Mouse (Mus musculus): ENCODE results near the gene Ubqln4. TPM values are rescaled to one million over a fixed set of nuclear protein-coding genes. Genes with fewer than 3 reads are reported as not detected.

Ubqln4 gene
- polyA plus RNA-seq, 1 experiment from 2014 or later, result 44.6 TPM

GRCm38 (mm10) chr3:88513546-88514115 is 39.9 kb upstream of the Ubqln4 start:
- Histone ChIP-seq H3K27ac (peak overlapping the region; percentile 93), H3K4me1 (peaks cover 58% of the 10 kb centered on the region), H3K9me3 (no peaks in the 10 kb centered on the region), H3K4me3 (no peak overlapping the region), H3K27me3 (no peaks in the 10 kb centered on the region), H3K9ac (no peak overlapping the region), H3K36me3 (no peaks in the 10 kb centered on the region), H3K4me2 (peak overlapping the region; percentile 44)
- ATAC-seq (ENCODE audit: insufficient number of reproducible peaks, insufficient read depth, low FRiP score, low TSS enrichment, low read depth), result no peak
- 66% methylated on average over 7 of the region's 7 CpGs for WGBS

DNA sequence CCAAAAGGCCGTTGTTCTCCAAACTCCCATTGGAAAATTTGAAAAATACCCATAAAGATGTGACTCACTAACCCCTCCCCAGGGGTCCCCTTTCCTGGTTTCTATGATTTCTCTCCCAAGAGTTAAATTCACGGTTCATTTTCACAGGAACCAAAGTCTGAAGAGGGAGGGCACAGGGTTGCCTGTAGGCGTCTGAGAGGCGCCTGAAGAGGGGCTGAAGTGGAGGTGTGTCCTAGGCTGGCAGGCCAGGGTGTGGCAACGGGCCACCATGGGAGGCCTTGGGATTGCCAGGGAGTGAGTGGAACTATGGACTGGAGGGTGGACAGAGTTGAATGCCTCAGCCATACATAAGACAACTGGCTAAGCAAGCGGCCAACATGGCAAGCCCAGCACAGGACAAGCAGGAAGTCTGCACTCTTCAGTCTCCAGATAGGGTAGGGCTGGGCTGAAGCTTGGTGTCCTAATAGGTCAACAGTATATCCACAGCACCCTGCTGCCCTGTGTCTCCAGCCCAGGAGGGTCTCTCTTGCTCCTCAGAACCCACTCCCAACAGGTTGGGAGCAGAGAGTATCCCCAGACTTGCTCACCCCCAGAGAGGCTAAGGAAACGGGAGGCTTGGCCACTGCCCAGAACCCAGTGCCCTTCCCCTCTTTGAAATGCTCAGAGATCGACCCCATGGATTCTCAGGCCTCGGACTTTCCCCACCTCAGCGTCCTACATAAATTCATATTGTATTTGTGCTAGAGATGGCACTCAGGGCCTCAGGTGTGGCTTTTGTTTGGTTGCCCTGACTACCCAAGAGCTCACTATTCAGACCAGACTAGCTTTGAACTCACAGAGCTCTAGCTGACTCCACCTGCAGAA is 39.1 kb upstream of the Ubqln4 start:
- no peak overlapping the region for H3K4me3 ChIP-seq
- WGBS, result 72% methylated on average over 10 of the region's 10 CpGs
- no peaks in the 10 kb centered on the region for H3K9me3 ChIP-seq
- H3K4me1 ChIP-seq, result peaks cover 53% of the 10 kb centered on the region
- no peaks in the 10 kb centered on the region for H3K27me3 ChIP-seq
- no peaks in the 10 kb centered on the region for H3K36me3 ChIP-seq
- peak overlapping the region; percentile 93 for H3K27ac ChIP-seq
- no peak for ATAC-seq (ENCODE audit: insufficient number of reproducible peaks, insufficient read depth, low FRiP score, low TSS enrichment, low read depth)
- no peak overlapping the region for H3K9ac ChIP-seq
- H3K4me2 ChIP-seq, result peak overlapping the region; percentile 3; the same call in 1 of the 2 replicates

- H3K27me3 ChIP-seq, result no peaks in the 10 kb centered on the region
- H3K9ac ChIP-seq, result no peak overlapping the region
- no peak overlapping the region for H3K27ac ChIP-seq
- no peaks in the 10 kb centered on the region for H3K36me3 ChIP-seq
- no peak for ATAC-seq (ENCODE audit: insufficient number of reproducible peaks, insufficient read depth, low FRiP score, low TSS enrichment, low read depth)
- H3K4me3 ChIP-seq, result no peak overlapping the region
- no peaks in the 10 kb centered on the region for H3K9me3 ChIP-seq
- H3K4me2 ChIP-seq, result no peak overlapping the region
- H3K4me1 ChIP-seq, result peaks cover 48% of the 10 kb centered on the region
- WGBS, result 100% methylated on average over 2 of the region's 2 CpGs
Measured at GRCm38 (mm10) chr3:88515095-88515386, 38.5 kb upstream of the Ubqln4 start.

- H3K36me3 ChIP-seq, result no peaks in the 10 kb centered on the region
- H3K9ac ChIP-seq, result no peak overlapping the region
- 0 out of 2 replicates have a peak overlapping the region, but pooled peaks have one; percentile 3 for H3K27ac ChIP-seq
- no peak overlapping the region for H3K4me2 ChIP-seq
- no peak for ATAC-seq (ENCODE audit: insufficient number of reproducible peaks, insufficient read depth, low FRiP score, low TSS enrichment, low read depth)
- peaks cover 38% of the 10 kb centered on the region for H3K4me1 ChIP-seq
- H3K9me3 ChIP-seq, result no peaks in the 10 kb centered on the region
- H3K4me3 ChIP-seq, result no peak overlapping the region
- no peaks in the 10 kb centered on the region for H3K27me3 ChIP-seq
- 79% methylated on average over 2 of the region's 2 CpGs for WGBS
Measured at GRCm38 (mm10) chr3:88516407-88516806, 37.2 kb upstream of the Ubqln4 start.

DNA sequence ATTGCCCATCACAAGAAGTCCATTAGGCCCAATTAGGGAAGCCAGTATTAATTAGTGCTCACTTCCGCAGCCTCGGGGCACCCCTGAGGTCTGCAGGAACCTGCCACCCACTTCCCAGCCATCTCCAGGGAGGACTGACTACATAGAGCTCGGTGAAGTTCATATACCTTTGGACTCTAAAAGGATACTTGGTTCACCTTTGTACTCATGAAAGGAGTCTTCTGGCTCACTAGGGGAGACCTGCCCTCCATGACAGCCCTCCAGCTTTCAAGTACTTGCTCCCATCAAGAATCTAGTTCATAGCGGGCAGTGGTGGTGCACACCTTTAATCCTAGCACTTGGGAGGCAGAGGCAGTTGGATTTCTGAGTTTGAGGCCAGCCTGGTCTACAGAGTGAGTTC is 35.1 kb upstream of the Ubqln4 start:
- no peaks in the 10 kb centered on the region for H3K27me3 ChIP-seq
- WGBS, result 84% methylated on average over 4 of the region's 4 CpGs
- peaks cover 23% of the 10 kb centered on the region for H3K4me1 ChIP-seq
- H3K9ac ChIP-seq, result no peak overlapping the region
- H3K9me3 ChIP-seq, result no peaks in the 10 kb centered on the region
- H3K4me3 ChIP-seq, result no peak overlapping the region
- peaks cover 8% of the 10 kb centered on the region; the same call in 1 of the 2 replicates for H3K36me3 ChIP-seq
- no peak for ATAC-seq (ENCODE audit: insufficient number of reproducible peaks, insufficient read depth, low FRiP score, low TSS enrichment, low read depth)
- H3K27ac ChIP-seq, result no peak overlapping the region
- no peak overlapping the region for H3K4me2 ChIP-seq

DNA sequence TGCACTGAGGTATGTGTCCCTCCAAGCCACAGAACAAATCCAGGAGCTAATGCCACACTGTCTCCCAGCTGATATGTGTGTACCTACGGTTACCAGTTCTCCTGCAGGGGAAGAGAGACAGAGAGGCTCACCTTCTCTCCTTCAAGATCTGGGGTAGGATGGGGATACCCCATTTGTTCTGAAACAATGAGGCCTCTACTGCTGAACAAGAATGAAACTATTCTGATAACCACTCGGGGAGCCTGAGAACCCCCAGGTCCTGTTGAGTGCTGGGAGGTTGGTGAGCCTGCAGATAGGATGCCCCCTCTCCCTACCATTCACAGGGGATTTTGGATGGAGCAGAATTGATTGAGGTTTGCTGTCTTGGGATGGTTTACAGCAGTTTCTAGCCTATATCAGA is 33.5 kb upstream of the Ubqln4 start:
- no peaks in the 10 kb centered on the region for H3K9me3 ChIP-seq
- H3K4me3 ChIP-seq, result no peak overlapping the region
- ATAC-seq (ENCODE audit: insufficient number of reproducible peaks, insufficient read depth, low FRiP score, low TSS enrichment, low read depth), result no peak
- peaks cover 23% of the 10 kb centered on the region for H3K36me3 ChIP-seq
- no peak overlapping the region for H3K9ac ChIP-seq
- no peaks in the 10 kb centered on the region for H3K27me3 ChIP-seq
- no peak overlapping the region for H3K4me2 ChIP-seq
- no peak overlapping the region for H3K27ac ChIP-seq
- 74% methylated on average over 2 of the region's 2 CpGs for WGBS
- peaks cover 9% of the 10 kb centered on the region for H3K4me1 ChIP-seq

GRCm38 (mm10) chr3:88521156-88521555 is 32.4 kb upstream of the Ubqln4 start:
- 91% methylated on average over 6 of the region's 6 CpGs for WGBS
- Histone ChIP-seq H3K4me1 (peaks cover 18% of the 10 kb centered on the region), H3K27ac (no peak overlapping the region), H3K9me3 (no peaks in the 10 kb centered on the region), H3K4me2 (no peak overlapping the region), H3K4me3 (no peak overlapping the region), H3K36me3 (peaks cover 25% of the 10 kb centered on the region), H3K27me3 (no peaks in the 10 kb centered on the region), H3K9ac (no peak overlapping the region)
- no peak for ATAC-seq (ENCODE audit: insufficient number of reproducible peaks, insufficient read depth, low FRiP score, low TSS enrichment, low read depth)

GRCm38 (mm10) chr3:88521803-88522331 is 31.7 kb upstream of the Ubqln4 start:
- Histone ChIP-seq H3K4me3 (no peak overlapping the region), H3K36me3 (peaks cover 25% of the 10 kb centered on the region), H3K27ac (0 out of 2 replicates have a peak overlapping the region, but pooled peaks have one; percentile 11), H3K27me3 (no peaks in the 10 kb centered on the region), H3K4me2 (no peak overlapping the region), H3K9ac (no peak overlapping the region; the same call in 1 of the 2 replicates), H3K9me3 (no peaks in the 10 kb centered on the region), H3K4me1 (peaks cover 25% of the 10 kb centered on the region)
- WGBS, result 35% methylated on average over 9 of the region's 9 CpGs
- 0 out of 2 replicates have a peak, but pooled peaks have one; percentile 32 for ATAC-seq (ENCODE audit: insufficient number of reproducible peaks, insufficient read depth, low FRiP score, low TSS enrichment, low read depth)

DNA sequence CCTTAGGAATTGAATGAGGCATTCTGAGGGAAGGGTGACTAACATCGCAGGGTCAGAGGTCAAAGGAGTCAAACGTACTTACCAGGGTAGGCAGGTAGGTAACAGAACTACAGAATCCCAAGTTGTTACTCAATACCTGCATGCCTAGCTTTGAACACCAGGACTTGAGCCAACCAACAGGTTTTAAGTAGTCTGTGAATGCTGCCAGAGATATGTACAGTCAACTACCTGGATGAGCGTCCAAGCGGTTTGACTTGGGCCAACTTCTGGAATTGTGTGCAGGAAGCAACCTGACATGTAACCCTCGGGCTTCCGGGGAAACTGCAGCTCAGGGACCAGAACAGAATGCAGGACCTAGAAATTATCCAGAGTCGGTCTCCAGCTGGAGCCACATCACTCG is 30.5 kb upstream of the Ubqln4 start:
- ATAC-seq (ENCODE audit: insufficient number of reproducible peaks, insufficient read depth, low FRiP score, low TSS enrichment, low read depth), result no peak
- H3K9me3 ChIP-seq, result no peaks in the 10 kb centered on the region
- H3K9ac ChIP-seq, result no peak overlapping the region
- peaks cover 25% of the 10 kb centered on the region for H3K36me3 ChIP-seq
- H3K27me3 ChIP-seq, result no peaks in the 10 kb centered on the region
- no peak overlapping the region for H3K4me3 ChIP-seq
- H3K4me2 ChIP-seq, result no peak overlapping the region
- peaks cover 35% of the 10 kb centered on the region for H3K4me1 ChIP-seq
- H3K27ac ChIP-seq, result no peak overlapping the region
- 86% methylated on average over 8 of the region's 8 CpGs for WGBS

DNA sequence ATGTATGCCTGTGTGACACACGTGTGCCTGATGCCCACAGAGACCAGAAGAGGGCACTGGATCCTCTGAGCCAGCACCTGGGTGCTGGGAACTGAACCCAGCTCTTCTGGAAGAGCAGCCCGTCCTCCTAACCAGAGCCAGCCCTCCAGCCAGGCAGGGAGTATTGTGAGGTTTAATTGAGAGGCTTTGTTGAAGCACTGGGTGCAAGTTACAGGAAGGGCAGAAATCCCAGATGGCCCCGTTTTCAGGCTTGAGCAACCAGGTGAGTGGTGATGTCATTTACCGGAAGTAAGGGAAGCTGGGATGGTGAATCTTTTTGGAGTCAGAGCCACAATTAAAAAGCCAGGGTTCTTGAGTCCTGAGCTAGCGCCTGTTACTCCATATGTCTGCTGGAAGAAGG is 28.5 kb upstream of the Ubqln4 start:
- ATAC-seq (ENCODE audit: insufficient number of reproducible peaks, insufficient read depth, low FRiP score, low TSS enrichment, low read depth), result no peak
- Histone ChIP-seq H3K27me3 (no peaks in the 10 kb centered on the region), H3K4me1 (peaks cover 53% of the 10 kb centered on the region), H3K9ac (peak overlapping the region; percentile 12; the same call in 1 of the 2 replicates), H3K4me3 (no peak overlapping the region), H3K4me2 (no peak overlapping the region), H3K27ac (no peak overlapping the region), H3K9me3 (no peaks in the 10 kb centered on the region), H3K36me3 (peaks cover 25% of the 10 kb centered on the region)
- WGBS, result 80% methylated on average over 5 of the region's 5 CpGs

- Histone ChIP-seq H3K27me3 (no peaks in the 10 kb centered on the region), H3K4me1 (peaks cover 56% of the 10 kb centered on the region), H3K27ac (no peak overlapping the region; the same call in 1 of the 2 replicates), H3K9ac (peak overlapping the region; percentile 44; the same call in 1 of the 2 replicates), H3K4me3 (peak overlapping the region; percentile 18; the same call in 1 of the 2 replicates), H3K36me3 (peaks cover 25% of the 10 kb centered on the region), H3K9me3 (no peaks in the 10 kb centered on the region), H3K4me2 (peak overlapping the region; percentile 37)
- 28% methylated on average over 17 of the region's 17 CpGs for WGBS
- peak; percentile 56 for ATAC-seq (ENCODE audit: insufficient number of reproducible peaks, insufficient read depth, low FRiP score, low TSS enrichment, low read depth)
Measured at GRCm38 (mm10) chr3:88526157-88527131, 27.1 kb upstream of the Ubqln4 start.
